Mouse (Mus musculus): ENCODE data around the gene Mettl26.

DNA sequence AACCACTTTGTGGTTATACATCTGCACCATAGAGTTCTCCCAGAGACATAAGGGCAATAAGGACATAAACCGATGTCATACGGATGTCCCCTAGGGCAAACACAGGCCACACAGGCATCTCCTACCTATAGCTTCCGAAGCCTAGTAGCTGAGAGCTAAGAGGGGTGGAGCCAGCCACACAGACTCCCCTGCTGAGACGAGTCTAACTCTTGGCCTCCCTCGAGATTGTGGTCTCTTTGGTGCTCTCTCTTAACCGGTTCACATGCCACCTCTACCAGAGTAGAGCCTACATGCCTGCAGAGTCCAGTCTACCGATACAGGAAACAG is 7.4 kb upstream of the Mettl26 start:
- TF ChIP-seq GATA1 (IDR thresholded peaks at IDR 0.05; ENCODE audit: borderline replicate concordance, low read length) (no peak), FLI1 (IDR thresholded peaks at IDR 0.05; ENCODE audit: low read length) (no peak)

Data from megakaryocyte, embryonic 14.5 days (primary cell).